ENCODE assay signal across 15 mouse cellular contexts in genomic region chr19:16315525-16315924, GRCm38 (mm10).
"Had no signal": no experiment of that assay in that cellular context is flagged by ENCODE, and none has a peak within 500 bp of the region (broad histone marks: within the 10 kb centered on the region; RNA-seq: fewer than 3 reads in every experiment).

No protein-coding gene starts in this region.

- DNase-seq: lung, adult 2 months; lung, postnatal 14 days; lung, postnatal 36 days; right cerebral cortex, postnatal 14 days; thymus, adult 2 months; thymus, postnatal 36 days had no signal

- H3K4me1 ChIP-seq: stomach, embryonic 15.5 days had no signal

- H3K9ac ChIP-seq: lung, embryonic 15.5 days; midbrain, embryonic 13.5 days; midbrain, embryonic 15.5 days; neural tube, embryonic 12.5 days; stomach, embryonic 15.5 days had no signal

- H3K27ac ChIP-seq: lung, embryonic 15.5 days; macrophage; midbrain, embryonic 13.5 days; midbrain, embryonic 15.5 days; neural tube, embryonic 12.5 days; stomach, embryonic 15.5 days; stomach, postnatal 0 days had no signal

- H3K9me3 ChIP-seq: lung, embryonic 15.5 days; midbrain, embryonic 13.5 days; midbrain, embryonic 15.5 days; neural tube, embryonic 12.5 days; stomach, embryonic 15.5 days had no signal

- ATAC-seq: lung, postnatal 0 days; midbrain, embryonic 13.5 days; midbrain, embryonic 15.5 days had no signal

- H3K4me2 ChIP-seq: lung, embryonic 15.5 days; midbrain, embryonic 11.5 days; midbrain, embryonic 13.5 days; midbrain, embryonic 15.5 days; neural tube, embryonic 12.5 days; stomach, embryonic 15.5 days had no signal

- H3K4me3 ChIP-seq: lung, embryonic 15.5 days; midbrain, embryonic 13.5 days; midbrain, embryonic 15.5 days; neural tube, embryonic 12.5 days; stomach, embryonic 15.5 days had no signal

- H3K36me3 ChIP-seq: midbrain, embryonic 15.5 days; neural tube, embryonic 12.5 days; stomach, embryonic 15.5 days had no signal

- H3K27me3 ChIP-seq: lung, embryonic 15.5 days; midbrain, embryonic 13.5 days; midbrain, embryonic 15.5 days; neural tube, embryonic 12.5 days; stomach, embryonic 15.5 days had no signal
